Comparison of ENCODE assay signal across 8 mouse cellular contexts in the genomic region with DNA sequence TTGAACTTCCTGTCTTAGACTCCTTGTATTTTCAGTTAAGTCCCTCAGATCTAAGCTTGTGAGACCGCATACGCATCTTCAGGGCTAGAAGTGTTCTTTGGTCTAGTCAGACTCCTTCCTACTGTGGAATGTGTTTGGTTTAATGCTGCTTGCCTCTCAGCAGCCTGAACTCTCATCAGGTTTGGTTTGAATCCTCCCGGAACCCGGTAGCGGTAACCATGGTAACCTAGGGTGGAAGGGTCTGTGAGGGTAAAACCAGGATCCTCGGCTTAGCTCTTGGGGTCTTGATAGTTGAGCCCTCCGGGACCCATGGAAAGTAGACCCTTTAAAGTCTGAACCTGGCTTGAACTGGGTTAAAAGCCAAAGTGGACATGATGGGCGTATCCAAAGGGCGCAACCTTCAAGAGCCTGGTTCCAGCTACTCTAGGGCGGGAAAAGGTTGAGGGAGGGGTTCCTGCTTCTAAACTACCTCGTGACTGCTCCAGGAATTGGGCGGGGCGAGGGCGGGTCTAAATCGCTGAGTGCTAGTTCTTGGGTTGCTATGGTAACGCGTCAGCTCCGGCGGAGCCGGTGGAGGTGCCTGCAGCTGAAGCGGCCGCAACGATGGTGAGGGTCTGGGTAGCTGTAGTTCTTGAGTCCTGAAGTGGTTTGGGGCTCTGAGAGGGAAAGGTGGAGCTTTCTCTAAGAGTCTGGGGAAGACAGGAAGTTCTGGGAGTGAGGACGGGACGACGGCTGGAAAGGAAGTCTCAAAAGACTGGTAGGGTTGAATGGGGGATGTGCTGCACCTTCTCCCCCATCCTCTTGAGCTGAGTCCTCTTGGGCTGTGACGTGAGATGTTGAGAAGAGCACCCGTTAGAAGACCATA. TPM values are rescaled to one million over a fixed set of nuclear protein-coding genes. Genes with fewer than 3 reads are reported as not detected.
DNase-seq lines count a peak whose midpoint lies in the region; ATAC-seq lines count a peak whose summit lies in the region.

Gene Cfap45 (plus strand): TSS at position 226 of the 865 bp plus-strand sequence.

- DNase-seq in WW6 (ENCODE audit: low read depth, low spot score) (peak; percentile 96), adipocyte (ENCODE audit: low spot score) (no peak)
- peak; percentile 97 for DNase-seq in embryo, embryonic 11 days
- peak; percentile 61 to 65 for DNase-seq in gastrocnemius, postnatal 36 days
- DNase-seq in intestine, embryonic 14.5 days (ENCODE audit: low spot score) = peak; percentile 92
- DNase-seq in left cerebral cortex, postnatal 14 days (ENCODE audit: low spot score in 2 of 2) = peak; percentile 81 to 88
- DNase-seq in right cerebral cortex, postnatal 25 days = peak; percentile 82

- H3K9ac ChIP-seq in intestine, embryonic 14.5 days (ENCODE audit: low read length) = peak within 1 kb of the TSS; percentile 0; the same call in 1 of the 2 replicates

- no peak within 1 kb of the TSS for H3K27ac ChIP-seq in intestine, embryonic 14.5 days (ENCODE audit: low read depth)

- WGBS in intestine, embryonic 14.5 days = 3% methylated on average over 28 of the region's 28 CpGs

- no peaks in the 10 kb centered on the region for H3K27me3 ChIP-seq in intestine, embryonic 14.5 days (replicated peaks; ENCODE audit: control insufficient read depth, insufficient read depth, low read length)
- no peaks in the 10 kb centered on the region for H3K27me3 ChIP-seq in megakaryocyte, embryonic 14.5 days (replicated peaks)

- ATAC-seq in intestine, embryonic 14.5 days (replicated peaks; ENCODE audit: low FRiP score, low TSS enrichment, low read depth) = peak; percentile 91

- peak within 1 kb of the TSS; percentile 34 for H3K4me3 ChIP-seq in intestine, embryonic 14.5 days (ENCODE audit: low read depth, low read length)
- peak within 1 kb of the TSS; percentile 85 for H3K4me3 ChIP-seq in megakaryocyte, embryonic 14.5 days (replicated peaks)

- intact Hi-C loops in gastrocnemius, postnatal 36 days (cut with DNase I) = no loop called here
- intact Hi-C loops in left cerebral cortex, postnatal 14 days (cut with DNase I) = loop anchor here (10.0 kb wide), 1 partner anchor 874 kb away; no protein-coding TSS in a partner anchor

- H3K4me2 ChIP-seq in intestine, embryonic 14.5 days (ENCODE audit: low read length) = peak within 1 kb of the TSS; percentile 48

- peaks cover 8% of the 10 kb centered on the region; the same call in 1 of the 2 replicates for H3K4me1 ChIP-seq in intestine, embryonic 14.5 days (replicated peaks; ENCODE audit: control insufficient read depth, insufficient read depth, low read length)
- peaks cover 62% of the 10 kb centered on the region for H3K4me1 ChIP-seq in megakaryocyte, embryonic 14.5 days

- H3K9me3 ChIP-seq in intestine, embryonic 14.5 days (ENCODE audit: control insufficient read depth, low read length) = 0 out of 2 replicates have a peak, but pooled peaks cover 4% of the 10 kb centered on the region
- H3K9me3 ChIP-seq in megakaryocyte, embryonic 14.5 days = peaks cover 5% of the 10 kb centered on the region; the same call in 1 of the 2 replicates

- H3K36me3 ChIP-seq in intestine, embryonic 14.5 days (ENCODE audit: control insufficient read depth, insufficient read depth, low read length) = no peaks in the 10 kb centered on the region
- H3K36me3 ChIP-seq in megakaryocyte, embryonic 14.5 days (replicated peaks; ENCODE audit: low read length) = peaks cover 10% of the 10 kb centered on the region

RNA-seq across cellular contexts. Expression of gene Cfap45, which starts in this region (rescaled TPM):
- total RNA-seq in gastrocnemius, postnatal 36 days (2021) = under 1 TPM in 1 of 2 experiments, not detected in 1; 0.33 TPM
- 1.1 and 1.9 TPM in 2 replicates for polyA plus RNA-seq in intestine, embryonic 14.5 days (2014; fragmentation: Nextera tagmentation; extraction: Ambion mirVana)
- 1 to 10 TPM; 3.6 to 3.7 TPM for total RNA-seq in left cerebral cortex, postnatal 14 days (2021)
- polyA plus RNA-seq in megakaryocyte, embryonic 14.5 days (2012; ENCODE audit: insufficient read depth, low replicate concordance) = 0.93 TPM in 1 of 2 replicates, not detected in the other

Comparison
In these comparisons a context has a peak if more than half of its experiments do, and no peak if none do; other contexts are left out.
1. Peak in DNase-seq in gastrocnemius, postnatal 36 days; RNA of the gene not detected or under 1 TPM.